Mouse (Mus musculus): Measurements from ENCODE around the gene Spib. TPM values are rescaled to one million over a fixed set of nuclear protein-coding genes. Genes with fewer than 3 reads are reported as not detected.

The Spib gene
- total RNA-seq, 1 experiment = 0.67 TPM

GRCm38 (mm10) chr7:44572213-44572701, 40.4 kb upstream of the Spib start, which contains the start of gene Napsa:
Gene Napsa, plus strand, starts transcription at chr7:44572380.
- H3K36me3 ChIP-seq (ENCODE audit: control insufficient read depth, insufficient read depth, low read length, poor library complexity, severe bottlenecking) = no peaks in the 10 kb centered on the region
- H3K9me3 ChIP-seq (ENCODE audit: control insufficient read depth, insufficient read depth, low read depth, low read length) = no peaks in the 10 kb centered on the region
- H3K4me3 ChIP-seq (ENCODE audit: insufficient read depth in 1 of 2, low read depth in 1 of 2, low read length in 2 of 2, poor library complexity in 1 of 2, severe bottlenecking in 1 of 2) = no peak within 1 kb of the TSS
- DNase-seq (ENCODE audit: low read depth, low spot score) = no peak
- H3K9ac ChIP-seq (ENCODE audit: insufficient read depth, low read depth, low read length, poor library complexity, severe bottlenecking) = no peak within 1 kb of the TSS
- H3K27ac ChIP-seq (ENCODE audit: insufficient read depth, low read depth, low read length, poor library complexity, severe bottlenecking) = no peak within 1 kb of the TSS
- no peak for TF ChIP-seq ZC3H11A (IDR thresholded peaks at IDR 0.05; ENCODE audit: borderline replicate concordance, low read depth, low read length)
- TF ChIP-seq HCFC1 (IDR thresholded peaks at IDR 0.05; ENCODE audit: borderline replicate concordance, insufficient read depth, low read length) = no peak
- TF ChIP-seq MAFK (IDR thresholded peaks at IDR 0.05; ENCODE audit: insufficient read depth, low read depth, low read length) = no peak
- TF ChIP-seq CHD2 (IDR thresholded peaks at IDR 0.05; ENCODE audit: low read depth, low read length) = no peak
- in situ Hi-C loops (cut with MboI; ENCODE audit: low sequenced_read_pairs in 2 of 2, unreplicated experiment in 2 of 2) = no loop called here
- H3K4me1 ChIP-seq (ENCODE audit: control insufficient read depth in 2 of 2, insufficient read depth in 2 of 2, low read length in 2 of 2, poor library complexity in 1 of 2) = peaks cover 0 to 22% of the 10 kb centered on the region in 2 experiments; a peak in 2 of 4 replicates

GRCm38 (mm10) chr7:44571811-44572210, 39.9 kb upstream of the Spib start:
- no peak for DNase-seq (ENCODE audit: low read depth, low spot score)
- in situ Hi-C loops (cut with MboI; ENCODE audit: low sequenced_read_pairs in 2 of 2, unreplicated experiment in 2 of 2) = no loop called here
- Histone ChIP-seq H3K9ac (ENCODE audit: insufficient read depth, low read depth, low read length, poor library complexity, severe bottlenecking) (no peak overlapping the region), H3K36me3 (ENCODE audit: control insufficient read depth, insufficient read depth, low read length, poor library complexity, severe bottlenecking) (no peaks in the 10 kb centered on the region), H3K4me3 (ENCODE audit: insufficient read depth in 1 of 2, low read depth in 1 of 2, low read length in 2 of 2, poor library complexity in 1 of 2, severe bottlenecking in 1 of 2) (no peak overlapping the region), H3K4me1 (ENCODE audit: control insufficient read depth in 2 of 2, insufficient read depth in 2 of 2, low read length in 2 of 2, poor library complexity in 1 of 2) (peaks cover 0 to 22% of the 10 kb centered on the region in 2 experiments; a peak in 2 of 4 replicates), H3K27ac (ENCODE audit: insufficient read depth, low read depth, low read length, poor library complexity, severe bottlenecking) (no peak overlapping the region), H3K9me3 (ENCODE audit: control insufficient read depth, insufficient read depth, low read depth, low read length) (no peaks in the 10 kb centered on the region)
- TF ChIP-seq ZNF384 (IDR thresholded peaks at IDR 0.05; ENCODE audit: low read depth, low read length) = no peak
- TF ChIP-seq CHD2 (IDR thresholded peaks at IDR 0.05; ENCODE audit: low read depth, low read length) = no peak
- no peak for TF ChIP-seq HCFC1 (IDR thresholded peaks at IDR 0.05; ENCODE audit: borderline replicate concordance, insufficient read depth, low read length)
- no peak for TF ChIP-seq ZC3H11A (IDR thresholded peaks at IDR 0.05; ENCODE audit: borderline replicate concordance, low read depth, low read length)
- no peak for TF ChIP-seq MAFK (IDR thresholded peaks at IDR 0.05; ENCODE audit: insufficient read depth, low read depth, low read length)

- DNase-seq (ENCODE audit: low read depth, low spot score) = no peak
- no peak for TF ChIP-seq CHD2 (IDR thresholded peaks at IDR 0.05; ENCODE audit: low read depth, low read length)
- no peak for TF ChIP-seq MAFK (IDR thresholded peaks at IDR 0.05; ENCODE audit: insufficient read depth, low read depth, low read length)
- TF ChIP-seq HCFC1 (IDR thresholded peaks at IDR 0.05; ENCODE audit: borderline replicate concordance, insufficient read depth, low read length) = no peak
- TF ChIP-seq ZNF384 (IDR thresholded peaks at IDR 0.05; ENCODE audit: low read depth, low read length) = no peak
- no peak for TF ChIP-seq ZC3H11A (IDR thresholded peaks at IDR 0.05; ENCODE audit: borderline replicate concordance, low read depth, low read length)
- in situ Hi-C loops (cut with MboI; ENCODE audit: low sequenced_read_pairs in 2 of 2, unreplicated experiment in 2 of 2) = no loop called here
These were observed 39.1 kb upstream of the Spib start for GRCm38 (mm10) chr7:44570989-44571388.

GRCm38 (mm10) chr7:44568803-44569202, 36.9 kb upstream of the Spib start:
- H3K4me3 ChIP-seq (ENCODE audit: insufficient read depth in 1 of 2, low read depth in 1 of 2, low read length in 2 of 2, poor library complexity in 1 of 2, severe bottlenecking in 1 of 2) = no peak overlapping the region
- DNase-seq (ENCODE audit: low read depth, low spot score) = no peak
- H3K9me3 ChIP-seq (ENCODE audit: control insufficient read depth, insufficient read depth, low read depth, low read length) = no peaks in the 10 kb centered on the region
- H3K4me1 ChIP-seq (ENCODE audit: control insufficient read depth in 2 of 2, insufficient read depth in 2 of 2, low read length in 2 of 2, poor library complexity in 1 of 2) = peaks cover 0 to 25% of the 10 kb centered on the region in 2 experiments; a peak in 2 of 4 replicates
- H3K36me3 ChIP-seq (ENCODE audit: control insufficient read depth, insufficient read depth, low read length, poor library complexity, severe bottlenecking) = no peaks in the 10 kb centered on the region
- TF ChIP-seq HCFC1 (IDR thresholded peaks at IDR 0.05; ENCODE audit: borderline replicate concordance, insufficient read depth, low read length) (no peak), MAFK (IDR thresholded peaks at IDR 0.05; ENCODE audit: insufficient read depth, low read depth, low read length) (no peak), CHD2 (IDR thresholded peaks at IDR 0.05; ENCODE audit: low read depth, low read length) (no peak)
- in situ Hi-C loops (cut with MboI; ENCODE audit: low sequenced_read_pairs in 2 of 2, unreplicated experiment in 2 of 2) = no loop called here
- no peak overlapping the region for H3K9ac ChIP-seq (ENCODE audit: insufficient read depth, low read depth, low read length, poor library complexity, severe bottlenecking)
- H3K27ac ChIP-seq (ENCODE audit: insufficient read depth, low read depth, low read length, poor library complexity, severe bottlenecking) = no peak overlapping the region

More at GRCm38 (mm10) chr7:44570989-44571388, 39.1 kb upstream of the Spib start:
- H3K4me3 ChIP-seq (ENCODE audit: insufficient read depth in 1 of 2, low read depth in 1 of 2, low read length in 2 of 2, poor library complexity in 1 of 2, severe bottlenecking in 1 of 2) = no peak overlapping the region
- no peaks in the 10 kb centered on the region for H3K9me3 ChIP-seq (ENCODE audit: control insufficient read depth, insufficient read depth, low read depth, low read length)
- no peak overlapping the region for H3K9ac ChIP-seq (ENCODE audit: insufficient read depth, low read depth, low read length, poor library complexity, severe bottlenecking)
- H3K27ac ChIP-seq (ENCODE audit: insufficient read depth, low read depth, low read length, poor library complexity, severe bottlenecking) = no peak overlapping the region
- peaks cover 0 to 22% of the 10 kb centered on the region in 2 experiments; a peak in 2 of 4 replicates for H3K4me1 ChIP-seq (ENCODE audit: control insufficient read depth in 2 of 2, insufficient read depth in 2 of 2, low read length in 2 of 2, poor library complexity in 1 of 2)
- H3K36me3 ChIP-seq (ENCODE audit: control insufficient read depth, insufficient read depth, low read length, poor library complexity, severe bottlenecking) = no peaks in the 10 kb centered on the region

GRCm38 (mm10) chr7:44565414-44565813, 33.5 kb upstream of the Spib start:
- in situ Hi-C loops (cut with MboI; ENCODE audit: low sequenced_read_pairs in 2 of 2, unreplicated experiment in 2 of 2) = no loop called here
- Histone ChIP-seq H3K9me3 (ENCODE audit: control insufficient read depth, insufficient read depth, low read depth, low read length) (no peaks in the 10 kb centered on the region), H3K36me3 (ENCODE audit: control insufficient read depth, insufficient read depth, low read length, poor library complexity, severe bottlenecking) (no peaks in the 10 kb centered on the region), H3K4me3 (ENCODE audit: insufficient read depth in 1 of 2, low read depth in 1 of 2, low read length in 2 of 2, poor library complexity in 1 of 2, severe bottlenecking in 1 of 2) (no peak overlapping the region), H3K27ac (ENCODE audit: insufficient read depth, low read depth, low read length, poor library complexity, severe bottlenecking) (no peak overlapping the region), H3K9ac (ENCODE audit: insufficient read depth, low read depth, low read length, poor library complexity, severe bottlenecking) (no peak overlapping the region), H3K4me1 (ENCODE audit: control insufficient read depth in 2 of 2, insufficient read depth in 2 of 2, low read length in 2 of 2, poor library complexity in 1 of 2) (peaks cover 0 to 13% of the 10 kb centered on the region in 2 experiments; a peak in 1 of 4 replicates)
- no peak for TF ChIP-seq CHD2 (IDR thresholded peaks at IDR 0.05; ENCODE audit: low read depth, low read length)
- no peak for TF ChIP-seq ZC3H11A (IDR thresholded peaks at IDR 0.05; ENCODE audit: borderline replicate concordance, low read depth, low read length)
- no peak for TF ChIP-seq MAFK (IDR thresholded peaks at IDR 0.05; ENCODE audit: insufficient read depth, low read depth, low read length)
- no peak for TF ChIP-seq ZNF384 (IDR thresholded peaks at IDR 0.05; ENCODE audit: low read depth, low read length)
- no peak for TF ChIP-seq HCFC1 (IDR thresholded peaks at IDR 0.05; ENCODE audit: borderline replicate concordance, insufficient read depth, low read length)
- DNase-seq (ENCODE audit: low read depth, low spot score) = no peak

Measured in ES-E14 (cell line).